Mouse (Mus musculus): ENCODE data around the gene Spesp1. TPM values are rescaled to one million over a fixed set of nuclear protein-coding genes. Genes with fewer than 3 reads are reported as not detected.

The Spesp1 gene
- not detected for polyA plus RNA-seq (2014; fragmentation: Illumina TruSeq; extraction: RNeasy Lipid Tissue Mini Kit (QIAGEN cat#74804); ENCODE audit: low read depth, low replicate concordance)

GRCm38 (mm10) chr9:62281991-62282390, at the start of gene Spesp1:
Gene Spesp1, minus strand, starts transcription at chr9:62282208.

Other genes starting within 250 kb of the Spesp1 start
- 22.9 TPM for gene Glce, start 159.6 kb downstream of the Spesp1 start, polyA plus RNA-seq (2014; fragmentation: Illumina TruSeq; extraction: RNeasy Lipid Tissue Mini Kit (QIAGEN cat#74804); ENCODE audit: low read depth, low replicate concordance)
- gene Anp32a, start 59.1 kb upstream of the Spesp1 start, polyA plus RNA-seq (2014; fragmentation: Illumina TruSeq; extraction: RNeasy Lipid Tissue Mini Kit (QIAGEN cat#74804); ENCODE audit: low read depth, low replicate concordance), result 834 TPM